Comparison of ENCODE assay signal across 8 mouse cellular contexts in genomic region chr19:46599375-46600256, GRCm38 (mm10). TPM values are rescaled to one million over a fixed set of nuclear protein-coding genes. Genes with fewer than 3 reads are reported as not detected.
DNase-seq lines count a peak whose midpoint lies in the region; ATAC-seq and TF ChIP-seq lines count a peak whose summit lies in the region.

No protein-coding gene starts in this region.

- intact Hi-C loops in left cerebral cortex, postnatal 14 days (cut with DNase I), result loop anchor here (5.0 to 10.0 kb wide), 2 partner anchors 48 to 265 kb away; no protein-coding TSS in a partner anchor
- intact Hi-C loops in left cerebral cortex, postnatal 25 days (cut with DNase I), result loop anchor here (5.0 kb wide), 1 partner anchor 48 kb away; no protein-coding TSS in a partner anchor

- no peaks in the 10 kb centered on the region for H3K27me3 ChIP-seq in heart, embryonic 10.5 days (ENCODE audit: insufficient read depth, poor library complexity, severe bottlenecking)

- TF ChIP-seq CTCF in bone marrow macrophage, adult 2 months (IDR thresholded peaks at IDR 0.05; ENCODE audit: low read depth, low read length), result no peak

- TF ChIP-seq POLR2A in bone marrow macrophage, adult 2 months (IDR thresholded peaks at IDR 0.05; ENCODE audit: borderline replicate concordance, low read depth, low read length), result no peak

- peak overlapping the region; percentile 84 for H3K4me3 ChIP-seq in bone marrow macrophage, adult 2 months (ENCODE audit: insufficient read depth, low read length)
- H3K4me3 ChIP-seq in heart, embryonic 10.5 days, result peak overlapping the region; percentile 94

- peak; percentile 28 to 30 for DNase-seq in left cerebral cortex, postnatal 14 days (ENCODE audit: low spot score in 2 of 2)
- DNase-seq in left cerebral cortex, postnatal 25 days (ENCODE audit: low spot score in 2 of 2), result no peak
- DNase-seq in heart, embryonic 10.5 days (ENCODE audit: low spot score), result no peak
- peak; percentile 39 for DNase-seq in kidney, postnatal 10 days
- DNase-seq in T-cell, adult 2 months (ENCODE audit: low spot score), result no peak
- DNase-seq in ovary, postnatal 10 days (ENCODE audit: low spot score), result no peak

- H3K27ac ChIP-seq in bone marrow macrophage, adult 2 months (ENCODE audit: insufficient read depth, low read depth, low read length), result peak overlapping the region; percentile 45
- peak overlapping the region; percentile 89 for H3K27ac ChIP-seq in heart, embryonic 10.5 days

- WGBS in heart, embryonic 10.5 days, result 19% methylated on average over 22 of the region's 22 CpGs

- H3K4me1 ChIP-seq in bone marrow macrophage, adult 2 months (ENCODE audit: control insufficient read depth, insufficient read depth, low read length), result peaks cover 22% of the 10 kb centered on the region
- peaks cover 22% of the 10 kb centered on the region for H3K4me1 ChIP-seq in heart, embryonic 10.5 days

- peak; percentile 11; the same call in 1 of the 2 replicates for ATAC-seq in megakaryocyte progenitor cell, adult 5-6 weeks (replicated peaks; ENCODE audit: poor library complexity)

- H3K9me3 ChIP-seq in heart, embryonic 10.5 days, result no peaks in the 10 kb centered on the region

- peaks cover 26% of the 10 kb centered on the region for H3K36me3 ChIP-seq in heart, embryonic 10.5 days

RNA-seq across cellular contexts. Expression of gene Wbp1l, which starts 0.7 kb away (rescaled TPM):
- 10 to 100 TPM; 40.5 to 45.8 TPM for total RNA-seq in left cerebral cortex, postnatal 14 days (2021)
- total RNA-seq in left cerebral cortex, postnatal 25 days (2021), result 10 to 100 TPM; 34.2 to 40.8 TPM
- polyA plus RNA-seq in bone marrow macrophage, adult 2 months (2012; ENCODE audit: insufficient read depth, insufficient read length, missing spikeins), result 56.1 and 56.5 TPM in 2 replicates
- 53.9 and 61.8 TPM in 2 replicates for polyA plus RNA-seq in heart, embryonic 10.5 days (2016; fragmentation: Nextera tagmentation; extraction: Ambion mirVana)
- total RNA-seq in megakaryocyte progenitor cell, adult 5-6 weeks (2015), result 17.0 and 18.4 TPM in 2 replicates
- 23.3 and 25.7 TPM in 2 replicates for total RNA-seq in megakaryocyte progenitor cell, adult 5-6 weeks (2017)

RNA-seq across cellular contexts. Expression of gene Sfxn2, which starts 26.5 kb away (rescaled TPM):
- 1 to 10 TPM; 4.1 to 6.0 TPM for total RNA-seq in left cerebral cortex, postnatal 14 days (2021)
- 1 to 10 TPM; 3.7 to 4.8 TPM for total RNA-seq in left cerebral cortex, postnatal 25 days (2021)
- 12.3 and 14.7 TPM in 2 replicates for polyA plus RNA-seq in bone marrow macrophage, adult 2 months (2012; ENCODE audit: insufficient read depth, insufficient read length, missing spikeins)
- polyA plus RNA-seq in heart, embryonic 10.5 days (2016; fragmentation: Nextera tagmentation; extraction: Ambion mirVana), result 14.2 and 14.5 TPM in 2 replicates
- 7.8 and 9.2 TPM in 2 replicates for total RNA-seq in megakaryocyte progenitor cell, adult 5-6 weeks (2015)
- 8.9 and 9.7 TPM in 2 replicates for total RNA-seq in megakaryocyte progenitor cell, adult 5-6 weeks (2017)

RNA-seq across cellular contexts. Expression of gene Arl3, which starts 26.6 kb away (rescaled TPM):
- total RNA-seq in left cerebral cortex, postnatal 14 days (2021), result 100 to 1,000 TPM; 103 to 116 TPM
- total RNA-seq in left cerebral cortex, postnatal 25 days (2021), result 100 to 1,000 TPM; 113 to 120 TPM
- polyA plus RNA-seq in bone marrow macrophage, adult 2 months (2012; ENCODE audit: insufficient read depth, insufficient read length, missing spikeins), result 36.7 and 36.9 TPM in 2 replicates
- 112 and 134 TPM in 2 replicates for polyA plus RNA-seq in heart, embryonic 10.5 days (2016; fragmentation: Nextera tagmentation; extraction: Ambion mirVana)
- total RNA-seq in megakaryocyte progenitor cell, adult 5-6 weeks (2015), result 12.5 and 15.6 TPM in 2 replicates
- 10.2 and 13.4 TPM in 2 replicates for total RNA-seq in megakaryocyte progenitor cell, adult 5-6 weeks (2017)

Comparison
In these comparisons a context has a peak if more than half of its experiments do, and no peak if none do; other contexts are left out.
1. DNase-seq: peak in left cerebral cortex, postnatal 14 days (2 of 2) and kidney, postnatal 10 days (single experiment); none in left cerebral cortex, postnatal 25 days (0 of 2), heart, embryonic 10.5 days (single experiment), T-cell, adult 2 months (single experiment) and ovary, postnatal 10 days (single experiment).
2. RNA of gene Arl3, which starts 26.6 kb away (total RNA-seq): 113 to 120 TPM in left cerebral cortex, postnatal 25 days and 103 to 116 TPM in left cerebral cortex, postnatal 14 days; 10.2 to 15.6 TPM in megakaryocyte progenitor cell, adult 5-6 weeks; every median in the first group is over 4 times any median in the second.